Mouse (Mus musculus): ENCODE data around the gene L1td1. TPM values are rescaled to one million over a fixed set of nuclear protein-coding genes. Genes with fewer than 3 reads are reported as not detected.

Gene L1td1
- total RNA-seq (2014; rRNA removed; ENCODE audit: low replicate concordance) (0.11 TPM in 1 of 2 replicates, not detected in the other), polyA plus RNA-seq (2015; fragmentation: Nextera tagmentation; extraction: Ambion mirVana) (not detected in 2 replicates)

- WGBS, result 18% methylated on average over 29 of the region's 29 CpGs
- Histone ChIP-seq H3K36me3 (replicated peaks; ENCODE audit: control insufficient read depth, insufficient read depth, low read length) (no peaks in the 10 kb centered on the region), H3K27me3 (ENCODE audit: control insufficient read depth, insufficient read depth, low read length) (0 out of 2 replicates have a peak, but pooled peaks cover 15% of the 10 kb centered on the region), H3K4me3 (ENCODE audit: low read depth, low read length) (peak within 1 kb of the TSS; percentile 22), H3K4me1 (ENCODE audit: control insufficient read depth, insufficient read depth) (0 out of 2 replicates have a peak, but pooled peaks cover 12% of the 10 kb centered on the region), H3K27ac (ENCODE audit: low read depth) (no peak within 1 kb of the TSS), H3K4me2 (ENCODE audit: low read depth, low read length) (peak within 1 kb of the TSS; percentile 49), H3K9ac (replicated peaks; ENCODE audit: low read depth, low read length) (no peak within 1 kb of the TSS), H3K9me3 (replicated peaks; ENCODE audit: control insufficient read depth, low read length) (no peaks in the 10 kb centered on the region)
- no peak for ATAC-seq (ENCODE audit: insufficient read depth, low read depth)
- TF ChIP-seq EP300 (IDR thresholded peaks at IDR 0.05; ENCODE audit: low read depth) (no peak), CTCF (IDR thresholded peaks at IDR 0.05; ENCODE audit: low read depth) (no peak)
- DNase-seq (ENCODE audit: low spot score), result no peak
Observed at GRCm38 (mm10) chr4:98726590-98727237, at the start of gene L1td1. Gene L1td1, plus strand, starts transcription at chr4:98726734.

- TF ChIP-seq CTCF (IDR thresholded peaks at IDR 0.05; ENCODE audit: low read depth), result no peak
- TF ChIP-seq EP300 (IDR thresholded peaks at IDR 0.05; ENCODE audit: low read depth), result no peak
- no peaks in the 10 kb centered on the region for H3K9me3 ChIP-seq (replicated peaks; ENCODE audit: control insufficient read depth, low read length)
- H3K4me2 ChIP-seq (ENCODE audit: low read depth, low read length), result no peak overlapping the region
- H3K27me3 ChIP-seq (ENCODE audit: control insufficient read depth, insufficient read depth, low read length), result no peaks in the 10 kb centered on the region
- DNase-seq (ENCODE audit: low spot score), result no peak
- no peak overlapping the region for H3K27ac ChIP-seq (ENCODE audit: low read depth)
- no peaks in the 10 kb centered on the region for H3K36me3 ChIP-seq (replicated peaks; ENCODE audit: control insufficient read depth, insufficient read depth, low read length)
- H3K9ac ChIP-seq (replicated peaks; ENCODE audit: low read depth, low read length), result no peak overlapping the region
- WGBS, result 82% methylated on average over 9 of the region's 9 CpGs
- no peaks in the 10 kb centered on the region for H3K4me1 ChIP-seq (ENCODE audit: control insufficient read depth, insufficient read depth)
- no peak for ATAC-seq (ENCODE audit: insufficient read depth, low read depth)
- H3K4me3 ChIP-seq (ENCODE audit: low read depth, low read length), result no peak overlapping the region
Observed at GRCm38 (mm10) chr4:98677506-98677905, 49.0 kb upstream of the L1td1 start.

DNA sequence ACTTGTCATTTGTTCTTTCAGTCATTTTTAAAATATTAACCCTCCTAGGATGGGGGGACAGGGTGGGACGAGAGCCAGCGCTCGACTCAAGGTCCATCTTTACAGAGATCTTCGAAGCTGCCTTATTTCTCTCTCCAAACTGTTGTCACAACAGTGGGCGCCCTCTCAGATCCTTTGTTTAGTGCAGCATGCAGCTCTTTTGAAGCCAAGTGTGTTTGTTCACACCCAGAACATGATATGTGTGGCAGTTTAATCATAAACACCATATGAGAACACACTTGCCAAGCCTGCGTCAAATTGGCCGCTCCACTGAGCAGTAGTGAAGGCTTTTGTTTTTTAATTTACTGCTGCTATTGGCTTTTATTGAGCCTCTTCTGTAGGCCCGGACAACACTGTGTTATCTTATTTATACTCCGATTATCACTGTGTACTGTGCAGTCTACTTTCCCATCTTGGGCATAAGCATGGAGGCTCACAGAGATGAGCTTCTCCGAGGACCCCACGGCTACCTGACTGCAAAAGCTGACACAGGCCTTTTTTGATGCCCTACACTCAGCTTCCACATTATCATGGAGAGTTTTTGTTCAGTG is 39.8 kb upstream of the L1td1 start:
- H3K36me3 ChIP-seq (replicated peaks; ENCODE audit: control insufficient read depth, insufficient read depth, low read length), result no peaks in the 10 kb centered on the region
- H3K4me2 ChIP-seq (ENCODE audit: low read depth, low read length), result no peak overlapping the region
- no peak for ATAC-seq (ENCODE audit: insufficient read depth, low read depth)
- H3K4me3 ChIP-seq (ENCODE audit: low read depth, low read length), result no peak overlapping the region
- 74% methylated on average over 11 of the region's 11 CpGs for WGBS
- no peaks in the 10 kb centered on the region for H3K9me3 ChIP-seq (replicated peaks; ENCODE audit: control insufficient read depth, low read length)
- H3K9ac ChIP-seq (replicated peaks; ENCODE audit: low read depth, low read length), result no peak overlapping the region
- DNase-seq (ENCODE audit: low spot score), result no peak
- H3K27ac ChIP-seq (ENCODE audit: low read depth), result no peak overlapping the region
- H3K4me1 ChIP-seq (ENCODE audit: control insufficient read depth, insufficient read depth), result no peaks in the 10 kb centered on the region
- TF ChIP-seq EP300 (IDR thresholded peaks at IDR 0.05; ENCODE audit: low read depth) (no peak), CTCF (IDR thresholded peaks at IDR 0.05; ENCODE audit: low read depth) (no peak)
- H3K27me3 ChIP-seq (ENCODE audit: control insufficient read depth, insufficient read depth, low read length), result no peaks in the 10 kb centered on the region

GRCm38 (mm10) chr4:98688116-98688515 is 38.4 kb upstream of the L1td1 start:
- no peak overlapping the region for H3K9ac ChIP-seq (replicated peaks; ENCODE audit: low read depth, low read length)
- no peaks in the 10 kb centered on the region for H3K27me3 ChIP-seq (ENCODE audit: control insufficient read depth, insufficient read depth, low read length)
- H3K27ac ChIP-seq (ENCODE audit: low read depth), result no peak overlapping the region
- H3K4me3 ChIP-seq (ENCODE audit: low read depth, low read length), result no peak overlapping the region
- no peak overlapping the region for H3K4me2 ChIP-seq (ENCODE audit: low read depth, low read length)
- TF ChIP-seq CTCF (IDR thresholded peaks at IDR 0.05; ENCODE audit: low read depth) (no peak), EP300 (IDR thresholded peaks at IDR 0.05; ENCODE audit: low read depth) (no peak)
- 90% methylated on average over 11 of the region's 11 CpGs for WGBS
- H3K36me3 ChIP-seq (replicated peaks; ENCODE audit: control insufficient read depth, insufficient read depth, low read length), result no peaks in the 10 kb centered on the region
- no peaks in the 10 kb centered on the region for H3K4me1 ChIP-seq (ENCODE audit: control insufficient read depth, insufficient read depth)
- no peaks in the 10 kb centered on the region for H3K9me3 ChIP-seq (replicated peaks; ENCODE audit: control insufficient read depth, low read length)
- DNase-seq (ENCODE audit: low spot score) (no peak), ATAC-seq (ENCODE audit: insufficient read depth, low read depth) (no peak)

GRCm38 (mm10) chr4:98688520-98688919 is 38.0 kb upstream of the L1td1 start:
- DNase-seq (ENCODE audit: low spot score) (no peak), ATAC-seq (ENCODE audit: insufficient read depth, low read depth) (no peak)
- Histone ChIP-seq H3K4me2 (ENCODE audit: low read depth, low read length) (no peak overlapping the region), H3K9me3 (replicated peaks; ENCODE audit: control insufficient read depth, low read length) (no peaks in the 10 kb centered on the region), H3K27me3 (ENCODE audit: control insufficient read depth, insufficient read depth, low read length) (no peaks in the 10 kb centered on the region), H3K4me1 (ENCODE audit: control insufficient read depth, insufficient read depth) (0 out of 2 replicates have a peak, but pooled peaks cover 2% of the 10 kb centered on the region), H3K9ac (replicated peaks; ENCODE audit: low read depth, low read length) (no peak overlapping the region), H3K4me3 (ENCODE audit: low read depth, low read length) (no peak overlapping the region), H3K36me3 (replicated peaks; ENCODE audit: control insufficient read depth, insufficient read depth, low read length) (no peaks in the 10 kb centered on the region), H3K27ac (ENCODE audit: low read depth) (no peak overlapping the region)
- WGBS, result 86% methylated on average over 9 of the region's 9 CpGs
- TF ChIP-seq EP300 (IDR thresholded peaks at IDR 0.05; ENCODE audit: low read depth) (no peak), CTCF (IDR thresholded peaks at IDR 0.05; ENCODE audit: low read depth) (no peak)
